Mouse (Mus musculus): ENCODE results near the gene Srrm1. TPM values are rescaled to one million over a fixed set of nuclear protein-coding genes. Genes with fewer than 3 reads are reported as not detected.
A peak's percentile ranks its signal among the peaks of the same experiment; 100 is the strongest.
"Not testable (repeated sequence)": the region's sequence is repeated elsewhere in the genome, so short reads cannot be mapped to it uniquely, and the experiment has no call there.

Srrm1 gene
- 72.7 and 112 TPM in 2 replicates for polyA plus RNA-seq (2012; rRNA removed)

DNA sequence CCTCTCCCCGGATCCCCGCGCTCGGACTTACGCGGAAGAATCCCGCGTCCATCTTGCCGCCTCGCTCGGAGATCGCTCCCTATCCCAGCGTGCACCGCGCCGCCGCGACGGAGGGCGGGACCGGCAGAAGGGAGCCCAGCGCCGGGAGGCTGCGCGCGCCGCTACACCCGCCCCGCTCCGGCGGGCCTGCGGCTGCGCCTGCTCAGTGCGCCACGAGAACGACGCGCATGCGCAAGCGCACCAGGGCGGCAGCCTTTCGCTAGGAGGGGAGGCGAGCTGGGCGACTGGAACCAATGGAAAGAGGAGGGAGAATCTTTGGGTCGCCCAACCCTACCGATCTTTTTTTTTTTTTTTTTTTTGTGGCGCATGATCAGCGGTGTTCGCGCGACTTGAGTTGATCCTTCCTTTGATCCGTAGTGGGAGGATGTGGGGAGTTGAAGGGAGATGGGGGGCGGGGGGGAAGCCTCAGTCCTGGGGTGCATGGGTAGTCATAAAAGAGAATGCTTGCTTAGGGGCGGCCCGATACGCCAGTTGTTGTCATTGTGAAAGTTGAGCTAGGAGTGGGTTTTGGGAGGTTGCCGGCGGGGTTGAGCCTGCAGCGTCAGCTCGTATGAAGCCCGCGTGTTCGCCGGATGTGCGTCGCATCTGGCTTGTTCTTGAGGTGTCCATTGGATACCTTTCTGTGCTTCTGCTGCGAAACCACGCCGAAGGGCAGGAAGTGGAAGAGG, at the start of gene Srrm1:
Srrm1 (minus strand) TSS at position 256 of the 728 bp plus-strand sequence.
- peak; percentile 99 for DNase-seq (ENCODE audit: low spot score)

DNA sequence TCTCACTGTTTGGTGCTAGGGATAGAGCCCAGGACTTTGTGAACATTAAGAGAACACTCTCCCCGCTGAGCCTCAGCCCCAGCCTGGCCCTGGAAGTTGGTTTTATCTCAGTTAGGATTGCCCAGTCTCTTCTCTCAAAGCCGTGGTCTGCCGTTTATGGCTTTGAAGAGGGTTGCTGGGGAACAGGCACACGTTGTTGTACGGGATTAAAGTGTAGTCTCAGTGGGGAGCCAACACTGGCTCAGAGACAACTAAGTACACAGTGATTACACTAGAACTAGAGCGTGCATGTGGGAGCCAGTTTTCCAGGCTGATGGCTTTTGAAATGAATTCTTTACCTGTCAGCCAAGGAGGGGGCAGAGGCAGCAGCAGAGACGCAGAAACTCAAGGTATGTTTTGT, 48.8 kb upstream of the Srrm1 start:
- DNase-seq (ENCODE audit: low spot score): no peak

DNA sequence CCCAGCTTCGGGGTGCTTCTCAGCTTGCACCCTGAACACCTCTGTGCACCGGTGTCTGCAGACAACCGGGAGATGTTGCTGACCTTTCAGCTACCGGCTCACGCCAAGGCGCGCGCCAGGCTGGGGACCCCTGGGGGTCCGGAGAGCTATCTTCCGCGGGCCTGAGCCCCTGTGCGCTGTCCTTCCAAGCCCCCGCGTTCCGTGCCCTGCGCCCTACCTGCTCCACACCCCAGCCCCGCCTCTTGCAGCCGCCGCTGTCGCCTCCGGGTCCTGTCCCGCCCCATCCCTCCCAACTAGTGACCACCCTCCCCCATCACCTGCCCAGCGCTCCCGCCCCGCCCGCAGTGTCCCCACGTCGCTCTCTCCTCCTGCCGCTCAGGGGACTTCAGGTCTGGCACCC, 44.9 kb upstream of the Srrm1 start, which contains the start of gene Ncmap:
Ncmap (minus strand) TSS at position 237 of the 400 bp plus-strand sequence.
- no peak for DNase-seq (ENCODE audit: low spot score)

DNA sequence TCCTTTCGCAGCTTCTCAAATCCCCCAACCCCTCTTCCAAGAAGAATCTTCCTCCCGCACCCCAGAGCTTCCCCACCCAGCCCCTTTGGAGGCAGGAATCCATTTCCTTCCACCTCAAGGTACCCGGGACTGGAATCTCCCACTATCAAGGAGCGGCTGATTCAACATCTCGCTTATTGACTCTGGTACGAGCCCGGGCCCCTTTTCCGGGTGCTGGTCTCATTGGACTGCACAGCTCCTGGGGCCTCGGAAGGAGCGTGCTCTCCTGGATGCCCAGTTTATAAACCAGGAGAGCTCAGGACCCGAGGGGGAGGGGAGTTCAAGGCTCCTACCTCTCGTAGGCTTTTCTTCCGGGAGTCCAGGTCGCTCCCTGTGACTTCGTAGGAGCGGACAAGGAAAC, 44.4 kb upstream of the Srrm1 start:
- DNase-seq (ENCODE audit: low spot score): no peak

DNA sequence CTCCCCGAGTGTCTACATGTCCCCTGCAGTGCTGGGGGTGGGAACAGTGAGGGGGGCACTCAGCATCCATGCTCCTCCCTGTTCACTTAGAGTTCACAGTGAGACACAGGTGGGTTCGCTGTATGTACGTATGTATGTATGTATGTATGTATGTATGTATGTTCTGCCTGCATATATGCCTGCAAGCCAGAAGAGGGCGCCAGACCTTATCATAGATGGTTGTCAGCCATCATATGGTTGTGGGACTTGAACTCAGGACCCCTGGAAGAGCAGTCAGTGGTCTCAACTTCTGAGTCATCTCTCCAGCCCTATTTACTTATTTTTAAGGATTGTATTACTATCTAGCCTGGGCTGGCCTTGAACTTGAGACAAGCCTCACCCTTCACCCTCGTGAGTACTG, 43.2 kb upstream of the Srrm1 start:
- no peak for DNase-seq (ENCODE audit: low spot score)

DNA sequence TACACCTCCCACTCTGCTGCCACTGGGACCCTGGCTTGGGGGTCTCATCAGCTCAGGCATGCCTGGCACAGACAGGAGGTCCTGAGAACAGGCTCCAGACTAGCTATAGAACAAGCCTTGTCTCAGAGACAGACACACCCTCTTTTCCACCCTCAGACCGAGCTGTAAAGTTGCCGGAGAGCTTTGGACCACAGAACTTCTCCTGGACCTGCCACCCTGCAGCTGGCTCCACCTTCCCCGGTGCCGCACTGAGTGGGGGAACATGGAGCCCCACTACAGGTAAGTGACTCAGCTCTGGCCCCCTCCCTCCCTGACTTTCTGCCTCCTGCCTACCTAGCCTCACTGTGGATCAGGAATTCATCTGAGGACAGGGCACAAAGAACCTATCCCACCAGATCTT, 42.3 kb upstream of the Srrm1 start:
- DNase-seq (ENCODE audit: low spot score): no peak

DNA sequence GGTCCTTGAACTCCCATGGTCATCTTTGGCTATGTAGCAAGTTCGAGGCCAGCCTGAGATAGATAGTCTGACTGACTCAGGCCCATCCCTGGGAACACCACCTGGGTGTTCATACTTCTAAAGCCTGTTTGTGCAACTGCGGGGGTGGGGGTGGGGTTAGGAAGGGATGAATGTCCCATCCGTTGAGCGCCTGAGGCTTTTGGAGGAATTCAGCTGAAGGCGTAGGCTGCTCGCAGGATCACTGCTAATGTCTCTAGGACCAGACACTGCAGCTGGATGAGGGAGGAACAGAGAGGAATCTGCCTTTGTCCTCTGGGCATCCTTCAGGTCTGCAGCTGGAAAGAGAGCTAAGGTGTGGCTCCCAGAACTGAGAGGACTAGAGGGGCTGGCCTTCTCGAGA, 41.5 kb upstream of the Srrm1 start:
- no peak for DNase-seq (ENCODE audit: low spot score)

DNA sequence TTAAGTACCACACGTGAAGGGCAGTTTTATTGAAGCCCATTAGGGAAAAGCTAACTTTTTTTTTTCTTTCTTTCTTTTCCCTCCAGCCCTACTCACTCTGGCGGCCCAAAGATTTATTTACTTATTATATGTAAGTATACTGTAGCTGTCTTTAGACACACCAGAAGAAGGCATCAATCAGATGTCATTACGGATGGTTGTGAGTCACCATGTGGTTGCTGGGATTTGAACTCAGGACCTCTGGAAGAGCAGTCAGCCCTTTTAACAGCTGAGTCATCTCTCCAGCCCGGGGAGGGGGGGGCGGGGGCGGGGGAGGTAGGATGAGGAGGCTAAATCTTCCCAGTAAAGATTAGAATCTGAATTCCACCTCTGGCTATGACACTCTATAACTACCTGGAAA, 40.3 kb upstream of the Srrm1 start:
- no peak for DNase-seq (ENCODE audit: low spot score)

DNA sequence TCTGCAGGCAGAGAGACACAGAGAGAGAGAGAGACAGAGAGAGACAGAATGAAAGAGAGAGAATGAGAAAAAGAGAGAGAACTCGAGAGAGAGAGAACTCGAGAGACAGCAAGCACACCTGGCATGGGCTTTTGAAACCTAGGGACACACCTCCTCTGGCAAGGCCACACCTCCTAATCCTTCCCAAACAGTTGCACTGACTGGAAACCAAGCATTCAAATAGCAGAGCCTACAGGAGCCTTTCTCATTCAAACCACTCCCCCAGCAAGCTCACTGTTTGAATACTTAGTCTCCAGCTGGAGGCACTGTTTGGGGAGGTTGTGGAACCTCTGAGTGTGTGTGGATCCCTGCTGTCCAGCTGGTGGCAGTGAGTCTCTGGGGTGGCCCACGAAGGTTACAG, 39.7 kb upstream of the Srrm1 start:
- DNase-seq (ENCODE audit: low spot score): no peak

DNA sequence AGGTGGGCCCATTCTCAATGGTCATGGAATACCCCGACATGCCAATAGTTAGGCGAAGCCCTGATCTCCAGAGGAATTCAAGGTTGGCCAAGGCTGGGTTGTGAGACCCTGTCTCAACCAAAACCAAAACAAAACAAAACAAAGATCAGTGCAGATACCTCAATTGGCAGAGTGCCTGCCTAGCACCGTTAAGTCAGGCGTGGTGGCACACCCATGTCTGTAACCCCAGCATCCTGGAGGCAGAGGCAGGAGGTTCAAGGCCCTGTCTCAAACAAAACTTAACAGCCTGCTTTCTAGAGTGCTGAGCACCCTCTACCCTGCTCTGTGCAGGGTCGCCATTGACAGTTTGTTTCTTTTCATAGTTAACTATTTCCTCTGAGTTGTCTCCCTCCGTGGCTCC, 37.9 kb upstream of the Srrm1 start:
- no peak for DNase-seq (ENCODE audit: low spot score)

DNA sequence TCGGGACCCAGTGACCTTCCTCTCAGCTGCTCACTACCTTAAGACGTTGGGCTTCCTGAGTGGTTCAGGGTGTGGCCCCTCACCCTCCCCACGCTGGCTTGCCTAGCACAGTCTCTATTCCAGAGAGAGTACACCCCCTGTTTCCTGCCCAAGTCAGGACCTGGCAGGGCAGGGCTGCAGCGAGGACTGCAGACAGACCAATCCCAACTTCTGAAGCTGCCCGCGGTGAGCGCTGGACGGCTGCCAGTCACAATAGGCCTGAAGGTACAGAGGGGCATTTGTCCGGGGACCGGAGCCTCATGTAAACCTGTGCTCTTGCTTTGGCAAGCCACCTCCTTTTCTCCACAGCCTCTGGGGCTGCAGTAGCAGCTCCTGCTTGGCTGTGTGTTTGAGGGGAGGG, 32.5 kb upstream of the Srrm1 start:
- no peak for DNase-seq (ENCODE audit: low spot score)

DNA sequence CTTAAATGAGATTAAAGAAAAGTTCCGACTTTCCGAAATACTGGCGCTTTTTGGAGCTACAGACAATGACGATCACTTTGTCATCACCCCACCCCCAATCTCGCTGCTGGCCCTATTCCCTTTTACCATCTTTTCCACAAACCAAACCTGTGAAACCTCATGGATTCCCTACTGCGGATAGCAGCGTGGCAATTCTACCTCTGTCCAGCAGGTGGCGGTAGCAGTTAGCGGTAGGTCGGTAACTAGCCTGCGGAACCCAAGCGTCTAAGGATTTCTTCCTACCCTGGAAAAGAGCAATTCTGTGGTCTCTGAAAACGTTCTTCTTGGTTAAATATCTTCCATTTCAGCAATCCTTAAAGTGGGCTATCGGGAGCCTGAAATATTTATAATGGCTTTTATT, 29.2 kb upstream of the Srrm1 start:
- DNase-seq (ENCODE audit: low spot score): no peak

DNA sequence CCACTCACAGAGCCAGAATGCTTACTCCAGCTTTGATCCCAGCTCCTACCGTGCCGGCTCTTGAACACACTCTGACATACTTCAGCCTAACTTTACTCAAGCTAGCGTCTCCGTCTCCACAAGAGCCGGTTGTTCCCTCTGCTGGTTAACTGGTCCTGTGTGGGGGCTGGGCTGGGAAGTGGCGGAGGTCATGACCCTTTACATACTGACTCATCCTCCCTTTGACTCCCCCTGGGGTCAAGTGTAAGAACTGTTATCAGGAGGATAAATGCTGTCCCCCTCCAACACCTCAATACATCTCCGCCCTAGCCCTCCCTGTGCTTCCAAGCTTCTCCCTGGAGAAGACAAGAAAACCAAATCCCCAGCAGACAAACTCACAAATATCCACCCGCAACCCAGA, 28.2 kb upstream of the Srrm1 start:
- no peak for DNase-seq (ENCODE audit: low spot score)

DNA sequence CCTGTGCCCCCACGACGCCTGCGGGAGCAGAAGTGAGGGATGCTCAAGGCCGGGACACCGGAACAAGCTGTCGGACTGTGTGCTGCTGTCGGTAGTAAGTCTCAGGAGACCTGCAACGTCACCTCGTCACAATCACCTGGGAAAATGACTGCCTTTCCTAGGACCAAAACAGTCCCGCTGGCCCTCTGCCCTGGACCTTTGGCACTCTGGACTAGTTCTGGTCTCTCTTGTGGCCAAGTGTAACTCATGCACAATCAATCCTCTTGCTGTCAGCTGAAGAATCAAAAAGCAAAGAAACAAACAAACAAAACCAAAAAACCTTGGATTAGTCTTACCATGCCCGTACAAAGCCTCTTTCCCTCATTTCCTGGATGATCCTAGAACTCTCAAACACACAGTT, 24.1 kb upstream of the Srrm1 start:
- DNase-seq (ENCODE audit: low spot score): no peak

DNA sequence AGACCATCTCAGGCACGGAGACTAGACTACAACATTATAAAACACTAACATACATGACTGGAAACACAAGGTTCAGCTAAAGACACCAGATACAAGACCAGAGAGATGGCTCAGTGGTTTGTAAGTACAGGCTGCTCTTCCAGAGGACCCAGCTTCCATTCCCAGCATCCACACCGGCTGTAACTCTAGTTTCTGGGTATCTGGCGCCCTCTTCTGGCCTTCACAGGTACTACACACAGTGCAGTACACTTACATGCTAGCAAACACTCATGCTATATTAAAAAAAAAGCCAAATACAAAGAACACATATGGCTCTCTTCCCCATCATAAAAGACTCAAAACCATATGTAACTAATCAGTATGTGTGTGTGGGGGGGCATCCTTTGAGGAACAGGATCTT, 22.3 kb upstream of the Srrm1 start:
- DNase-seq (ENCODE audit: low spot score): no peak

DNA sequence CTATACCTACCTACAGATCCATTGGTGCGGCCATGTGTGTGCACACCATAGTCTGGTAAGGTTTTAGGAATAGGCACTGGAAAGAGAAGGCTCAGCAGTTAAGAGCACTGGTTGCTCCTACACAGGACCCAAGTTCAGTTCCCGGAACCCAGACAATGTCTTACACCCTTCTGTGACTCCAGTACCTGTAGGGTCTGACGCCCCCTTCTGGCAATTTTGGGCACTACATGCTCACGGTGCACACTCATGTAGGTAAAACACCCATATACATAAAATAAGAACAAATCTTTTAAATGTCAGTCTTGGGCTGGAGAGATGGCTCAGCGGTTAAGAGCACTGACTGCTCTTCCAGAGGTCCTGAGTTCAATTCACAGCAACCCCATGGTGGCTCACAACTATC, 20.2 kb upstream of the Srrm1 start:
- DNase-seq (ENCODE audit: low spot score): no peak

DNA sequence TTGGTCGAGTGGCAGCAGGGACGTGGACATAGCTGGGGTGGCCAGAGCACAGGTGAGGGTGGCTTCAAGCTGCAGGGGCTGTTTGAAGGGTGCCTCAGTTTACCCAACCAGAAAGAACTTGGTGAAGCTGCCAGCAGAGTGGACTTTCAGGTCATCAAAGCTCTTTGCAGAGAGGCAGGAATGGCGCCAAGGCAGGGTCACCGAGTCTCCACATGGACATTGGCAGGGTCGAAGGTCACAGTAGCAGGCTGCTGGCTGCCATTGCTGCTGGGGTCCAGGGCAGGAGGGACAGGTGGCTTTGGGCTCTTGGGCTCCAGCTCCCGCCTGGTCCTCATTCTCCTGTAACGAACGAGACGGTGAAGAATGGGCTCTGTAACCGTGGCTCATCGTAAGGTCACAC, 17.3 kb upstream of the Srrm1 start:
- DNase-seq (ENCODE audit: low spot score): no peak

DNA sequence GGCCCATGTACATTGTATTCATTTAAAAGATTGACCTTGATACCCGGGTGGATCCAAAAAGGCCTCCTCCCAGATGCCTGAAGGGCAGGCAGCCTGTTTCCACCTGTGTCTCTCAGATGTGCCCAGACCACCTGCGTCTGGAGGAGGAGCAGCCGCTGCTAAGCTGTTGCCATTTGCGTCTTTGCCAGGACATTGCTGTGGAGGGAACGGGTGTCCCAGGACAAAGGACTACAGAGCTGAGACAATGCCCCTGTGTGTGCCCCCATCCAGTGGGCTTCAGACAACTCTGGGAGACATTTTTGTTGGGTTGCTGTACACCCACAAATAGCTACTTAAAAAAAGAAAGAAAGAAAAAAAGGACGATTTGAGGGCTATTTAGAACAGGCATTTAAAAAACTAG, 9.7 kb upstream of the Srrm1 start:
- DNase-seq (ENCODE audit: low spot score): no peak

DNA sequence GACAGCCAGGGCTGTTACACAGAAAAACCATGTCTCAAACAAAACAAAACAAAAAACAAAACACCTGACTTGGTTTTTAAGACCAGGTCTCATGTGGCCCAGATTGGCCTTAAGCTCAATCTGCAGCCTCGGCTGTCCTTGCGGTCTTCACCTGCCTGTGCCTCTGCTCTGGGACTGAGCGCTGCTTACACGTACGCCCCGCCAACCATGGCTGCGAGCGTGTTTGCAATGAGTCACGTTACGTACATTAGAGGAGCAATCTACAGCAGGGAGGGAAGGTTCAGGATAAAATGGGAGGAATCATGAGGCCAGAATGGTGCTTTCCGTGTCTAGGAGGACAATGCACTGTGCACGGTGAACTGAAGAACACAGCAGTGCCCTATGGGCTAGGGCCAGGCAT, 8.6 kb upstream of the Srrm1 start:
- DNase-seq (ENCODE audit: low spot score): no peak

DNA sequence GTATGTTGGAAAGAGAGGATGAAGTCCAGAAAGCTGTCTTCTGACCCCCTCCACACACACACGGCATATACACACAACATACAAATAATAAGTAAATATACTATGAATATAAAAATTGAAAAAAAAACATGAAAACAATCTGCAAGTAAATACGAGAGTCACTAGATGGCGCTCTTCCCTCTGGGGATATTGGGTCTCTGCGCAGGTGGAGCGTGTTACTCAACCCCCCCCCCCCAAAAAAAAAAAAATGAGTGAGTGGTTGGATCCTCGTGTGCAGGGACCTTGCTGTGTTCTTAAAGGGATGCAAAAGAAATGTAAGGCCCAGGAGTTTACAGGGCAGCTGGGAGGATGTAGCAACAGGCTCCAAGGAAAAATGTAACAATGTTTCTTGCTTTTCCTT, 5.6 kb upstream of the Srrm1 start:
- DNase-seq (ENCODE audit: low spot score): no peak

DNA sequence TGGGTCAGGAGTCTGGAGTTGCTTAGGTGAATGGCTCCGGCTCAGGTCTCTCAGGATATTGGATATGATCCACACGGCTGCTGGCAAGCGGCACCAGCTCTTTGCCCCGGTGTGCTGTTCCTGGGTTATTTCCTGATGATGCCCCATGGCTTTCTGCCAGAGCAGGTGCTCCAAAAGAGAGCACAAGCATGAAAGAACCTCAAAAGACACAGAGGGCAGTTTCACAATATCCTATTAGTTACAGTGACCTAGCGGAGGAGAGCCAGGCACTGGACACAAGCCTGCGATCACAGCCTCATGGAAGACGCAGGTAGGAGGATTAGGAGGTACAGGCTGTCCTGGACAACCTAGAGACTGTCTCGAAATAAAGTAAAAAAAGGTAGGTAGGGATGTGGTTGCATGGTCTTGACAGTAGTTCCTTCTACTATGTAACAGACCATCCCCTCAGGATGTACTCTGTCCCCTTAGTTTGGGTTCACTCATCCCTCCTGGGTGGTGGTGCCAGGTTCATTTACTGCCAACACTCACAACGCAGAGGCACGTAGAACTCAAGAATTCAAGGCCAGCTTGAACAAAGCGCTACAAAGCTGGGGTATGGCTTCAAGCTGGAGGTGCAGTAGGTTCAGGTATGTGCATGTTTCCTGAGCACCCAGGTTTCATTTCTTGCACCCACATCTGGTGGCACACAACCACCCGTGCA, 4.2 kb upstream of the Srrm1 start:
- DNase-seq (ENCODE audit: low spot score): no peak

DNA sequence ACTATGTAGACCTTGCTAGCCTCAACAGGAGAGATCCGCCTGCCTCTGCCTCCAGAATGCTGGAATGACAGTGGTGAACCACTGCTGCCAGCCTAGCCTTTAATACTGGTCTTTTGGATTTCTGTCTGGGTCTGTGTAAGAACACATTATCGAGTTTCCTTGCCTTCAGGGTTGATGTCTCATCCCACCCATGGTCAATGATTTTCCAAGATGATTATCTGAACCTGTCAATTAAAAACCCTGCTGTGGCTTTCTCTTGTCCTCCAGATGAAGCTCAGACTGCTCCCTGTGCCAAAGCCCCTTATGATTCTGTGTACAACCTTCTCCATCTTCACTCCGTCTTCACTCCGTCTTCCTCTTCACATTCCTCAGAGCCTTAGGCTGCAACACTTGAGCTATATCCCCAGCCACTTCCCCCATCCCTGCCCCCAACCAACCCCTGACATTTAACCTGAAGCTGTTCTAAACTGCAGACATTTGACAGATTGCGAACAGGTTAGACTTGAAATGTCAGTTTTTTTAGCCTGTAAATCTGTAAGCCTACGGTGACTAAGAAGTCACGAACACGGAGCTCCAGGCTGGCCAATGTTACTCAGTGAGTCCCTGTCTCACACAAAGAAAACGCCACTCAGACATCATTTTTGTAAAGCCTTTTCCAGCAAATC, 2.9 kb upstream of the Srrm1 start:
- DNase-seq (ENCODE audit: low spot score): no peak

DNA sequence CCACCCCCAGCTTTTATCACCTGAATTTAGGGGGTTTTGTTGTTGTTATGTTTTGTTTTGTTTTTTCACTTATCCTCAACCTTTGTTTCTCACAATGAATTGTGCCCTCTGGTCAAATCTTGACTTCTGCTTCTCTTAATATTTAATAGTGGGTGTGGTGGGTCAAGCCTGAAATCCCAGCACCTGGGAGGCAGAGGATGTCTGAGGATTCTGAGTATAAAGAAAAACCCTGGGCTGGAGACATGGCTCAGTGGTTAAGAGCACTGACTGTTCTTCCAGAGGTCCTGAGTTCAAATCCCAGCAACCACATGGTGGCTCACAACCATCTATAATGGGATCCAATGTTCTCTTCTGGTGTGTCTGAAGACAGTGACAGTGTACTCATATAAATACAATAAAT, 1.6 kb upstream of the Srrm1 start:
- not testable (repeated sequence) for DNase-seq (ENCODE audit: low spot score)
